Mouse (Mus musculus): ENCODE results near the gene Gm11595.
"Not testable (repeated sequence)": the region's sequence is repeated elsewhere in the genome, so short reads cannot be mapped to it uniquely, and the experiment has no call there.

Gene Gm11595

GRCm38 (mm10) chr11:99772813-99773212 is at the start of gene Gm11595:
TSS of gene Gm11595 (minus strand) at chr11:99772913.
- not testable (repeated sequence) for DNase-seq (ENCODE audit: low spot score in 2 of 2)

- not testable (repeated sequence) for DNase-seq (ENCODE audit: low spot score in 2 of 2)
Observed at GRCm38 (mm10) chr11:99815566-99815965, 42.9 kb upstream of the Gm11595 start, which contains the start of gene Gm11564. TSS of gene Gm11564 (minus strand) at chr11:99815666.

GRCm38 (mm10) chr11:99809792-99810191 is 37.1 kb upstream of the Gm11595 start, which contains the start of gene Krtap4-13:
TSS of gene Krtap4-13 (minus strand) at chr11:99809892.
- not testable (repeated sequence) for DNase-seq (ENCODE audit: low spot score in 2 of 2)

GRCm38 (mm10) chr11:99804346-99804745 is 31.6 kb upstream of the Gm11595 start, which contains the start of gene Gm11554:
TSS of gene Gm11554 (minus strand) at chr11:99804446.
- not testable (repeated sequence) for DNase-seq (ENCODE audit: low spot score in 2 of 2)

- not testable (repeated sequence) for DNase-seq (ENCODE audit: low spot score in 2 of 2)
Observed at GRCm38 (mm10) chr11:99798832-99799231, 26.1 kb upstream of the Gm11595 start, which contains the start of gene Gm11569. TSS of gene Gm11569 (minus strand) at chr11:99798932.

GRCm38 (mm10) chr11:99793367-99793766 is 20.7 kb upstream of the Gm11595 start, which contains the start of gene Gm11596:
TSS of gene Gm11596 (minus strand) at chr11:99793467.
- no peak for DNase-seq (ENCODE audit: low spot score in 2 of 2)

- DNase-seq (ENCODE audit: low spot score in 2 of 2): not testable (repeated sequence)
Observed at GRCm38 (mm10) chr11:99784900-99785299, 12.2 kb upstream of the Gm11595 start, which contains the start of gene Krtap4-9. TSS of gene Krtap4-9 (plus strand) at chr11:99785200.

- DNase-seq (ENCODE audit: low spot score in 2 of 2): no peak
Observed at GRCm38 (mm10) chr11:99780604-99781003, 7.9 kb upstream of the Gm11595 start, which contains the start of gene Krtap4-8. TSS of gene Krtap4-8 (minus strand) at chr11:99780704.

GRCm38 (mm10) chr11:99778401-99778800 is 5.7 kb upstream of the Gm11595 start:
- DNase-seq (ENCODE audit: low spot score in 2 of 2): no peak

- DNase-seq (ENCODE audit: low spot score in 2 of 2): no peak
Observed at GRCm38 (mm10) chr11:99768410-99768809, 4.3 kb downstream of the Gm11595 start.

- no peak for DNase-seq (ENCODE audit: low spot score in 2 of 2)
Observed at GRCm38 (mm10) chr11:99758877-99759276, 13.8 kb downstream of the Gm11595 start.

GRCm38 (mm10) chr11:99743985-99744384 is 28.7 kb downstream of the Gm11595 start:
- DNase-seq (ENCODE audit: low spot score in 2 of 2): no peak

GRCm38 (mm10) chr11:99734190-99734589 is 38.5 kb downstream of the Gm11595 start, which contains the start of gene Gm14180:
TSS of gene Gm14180 (minus strand) at chr11:99734290.
- no peak for DNase-seq (ENCODE audit: low spot score in 2 of 2)

GRCm38 (mm10) chr11:99724061-99724460 is 48.7 kb downstream of the Gm11595 start:
- DNase-seq (ENCODE audit: low spot score in 2 of 2): peak in 1 of 2 experiments; percentile 47

Data from cerebellum, postnatal 4 days (tissue).